Mouse (Mus musculus) forebrain, embryonic 13.5 days (tissue): Measurements from ENCODE around the gene Il4ra. TPM values are rescaled to one million over a fixed set of nuclear protein-coding genes. Genes with fewer than 3 reads are reported as not detected.

Experiments
- ATAC-seq: fragments of 200-750 bp; cut with Nextera tagmentation; 2 replicates; pipeline ENCODE4 v1.8.0; 2017
- H3K27ac ChIP-seq: fragments of 300-500 bp; sonication (generic); 2 replicates; pipeline ENCODE4 v1.5.1; 2015; ENCODE audit warnings: inconsistent platforms, mild to moderate bottlenecking, moderate library complexity
- H3K27me3 ChIP-seq: fragments of 300-500 bp; sonication (generic); 2 replicates; pipeline ENCODE4 v1.6.1; 2015; ENCODE audit warnings: mild to moderate bottlenecking, inconsistent platforms
- H3K36me3 ChIP-seq: fragments of 300-500 bp; sonication (generic); 2 replicates; pipeline ENCODE4 v1.6.1; 2015; ENCODE audit warnings: mild to moderate bottlenecking, inconsistent platforms; ENCODE audit not compliant: poor library complexity, severe bottlenecking
- H3K4me1 ChIP-seq: fragments of 300-500 bp; sonication (generic); 2 replicates; pipeline ENCODE4 v1.6.1; 2015; ENCODE audit warnings: inconsistent platforms
- H3K4me2 ChIP-seq: fragments of 300-500 bp; sonication (generic); 2 replicates; pipeline ENCODE4 v1.6.1; 2015; ENCODE audit warnings: inconsistent platforms, mild to moderate bottlenecking, moderate library complexity
- H3K4me3 ChIP-seq: fragments of 300-500 bp; sonication (generic); 2 replicates; pipeline ENCODE4 v1.5.1; 2015; ENCODE audit warnings: mild to moderate bottlenecking, inconsistent platforms
- H3K9ac ChIP-seq: fragments of 300-500 bp; sonication (generic); 2 replicates; pipeline ENCODE4 v1.6.1; 2015; ENCODE audit warnings: mild to moderate bottlenecking, inconsistent platforms
- H3K9me3 ChIP-seq: fragments of 300-500 bp; sonication (generic); replicated peaks from 2 replicates; pipeline ENCODE4 v1.6.1; 2016; ENCODE audit warnings: inconsistent platforms
- WGBS: fragments of 180-500 bp; shearing (Covaris S2); methylation state at CpG from one replicate; pipeline ENCODE4 v1.1.7; 2015; 5-methylcytosine and 5-hydroxymethylcytosine counted together
- polyA plus RNA-seq: library from polyadenylated mRNA; unstranded; fragments of >200 nt; fragmentation: Nextera tagmentation; extraction: Ambion mirVana; gene quantifications from 2 replicates; pipeline ENCODE4 v1.2.1, GENCODE M21; 2015

Gene Il4ra
- polyA plus RNA-seq, 1 experiment from 2014 or later: 2.0 TPM

- ATAC-seq: no peak
- H3K4me1 ChIP-seq: no peaks in the 10 kb centered on the region
- H3K9ac ChIP-seq: no peak overlapping the region
- no peaks in the 10 kb centered on the region for H3K27me3 ChIP-seq
- 71% methylated on average over 2 of the region's 2 CpGs for WGBS
- no peak overlapping the region for H3K4me3 ChIP-seq
- H3K4me2 ChIP-seq: no peak overlapping the region
- H3K27ac ChIP-seq: no peak overlapping the region
- H3K36me3 ChIP-seq: no peaks in the 10 kb centered on the region
- no peaks in the 10 kb centered on the region for H3K9me3 ChIP-seq
Measured at GRCm38 (mm10) chr7:125606265-125607164, 54.6 kb downstream of the Il4ra start.

- no peak for ATAC-seq
- Histone ChIP-seq H3K4me1 (no peaks in the 10 kb centered on the region), H3K4me2 (no peak overlapping the region), H3K9ac (no peak overlapping the region), H3K27me3 (no peaks in the 10 kb centered on the region), H3K36me3 (no peaks in the 10 kb centered on the region), H3K9me3 (no peaks in the 10 kb centered on the region), H3K27ac (no peak overlapping the region), H3K4me3 (no peak overlapping the region)
- 64% methylated on average over 6 of the region's 6 CpGs for WGBS
Measured at GRCm38 (mm10) chr7:125607384-125608182, 55.7 kb downstream of the Il4ra start.

GRCm38 (mm10) chr7:125608183-125608688 lies 56.3 kb downstream of the Il4ra start:
- no peak overlapping the region for H3K9ac ChIP-seq
- no peak overlapping the region for H3K27ac ChIP-seq
- ATAC-seq: no peak
- no peaks in the 10 kb centered on the region for H3K27me3 ChIP-seq
- no peaks in the 10 kb centered on the region for H3K4me1 ChIP-seq
- H3K4me2 ChIP-seq: no peak overlapping the region
- H3K36me3 ChIP-seq: no peaks in the 10 kb centered on the region
- H3K9me3 ChIP-seq: no peaks in the 10 kb centered on the region
- 88% methylated on average over 4 of the region's 4 CpGs for WGBS
- no peak overlapping the region for H3K4me3 ChIP-seq

GRCm38 (mm10) chr7:125613579-125613978 lies 61.7 kb downstream of the Il4ra start:
- H3K4me3 ChIP-seq: no peak overlapping the region
- no peak overlapping the region for H3K4me2 ChIP-seq
- H3K27me3 ChIP-seq: no peaks in the 10 kb centered on the region
- H3K9ac ChIP-seq: no peak overlapping the region
- no peaks in the 10 kb centered on the region for H3K36me3 ChIP-seq
- no peaks in the 10 kb centered on the region for H3K9me3 ChIP-seq
- H3K4me1 ChIP-seq: no peaks in the 10 kb centered on the region
- WGBS: 84% methylated on average over 5 of the region's 5 CpGs
- no peak for ATAC-seq
- H3K27ac ChIP-seq: no peak overlapping the region

- Histone ChIP-seq H3K4me1 (no peaks in the 10 kb centered on the region), H3K27me3 (no peaks in the 10 kb centered on the region), H3K4me2 (no peak overlapping the region), H3K36me3 (no peaks in the 10 kb centered on the region), H3K27ac (no peak overlapping the region), H3K9me3 (no peaks in the 10 kb centered on the region), H3K9ac (no peak overlapping the region), H3K4me3 (no peak overlapping the region)
- WGBS: 90% methylated on average over 7 of the region's 7 CpGs
- no peak for ATAC-seq
Measured at GRCm38 (mm10) chr7:125615453-125615852, 63.5 kb downstream of the Il4ra start.

GRCm38 (mm10) chr7:125618016-125618415 lies 66.1 kb downstream of the Il4ra start:
- no peak for ATAC-seq
- Histone ChIP-seq H3K27me3 (no peaks in the 10 kb centered on the region), H3K27ac (no peak overlapping the region), H3K9ac (no peak overlapping the region), H3K9me3 (no peaks in the 10 kb centered on the region), H3K4me3 (no peak overlapping the region), H3K4me2 (no peak overlapping the region), H3K36me3 (no peaks in the 10 kb centered on the region), H3K4me1 (no peaks in the 10 kb centered on the region)
- WGBS: 88% methylated on average over 7 of the region's 7 CpGs

- WGBS: 80% methylated on average over 4 of the region's 4 CpGs
- no peak for ATAC-seq
- Histone ChIP-seq H3K27ac (no peak overlapping the region), H3K4me3 (no peak overlapping the region), H3K9me3 (no peaks in the 10 kb centered on the region), H3K4me2 (no peak overlapping the region), H3K36me3 (no peaks in the 10 kb centered on the region), H3K9ac (no peak overlapping the region), H3K27me3 (no peaks in the 10 kb centered on the region), H3K4me1 (no peaks in the 10 kb centered on the region)
Measured at GRCm38 (mm10) chr7:125620077-125620476, 68.2 kb downstream of the Il4ra start.

- Histone ChIP-seq H3K4me2 (no peak overlapping the region), H3K36me3 (no peaks in the 10 kb centered on the region), H3K4me3 (no peak overlapping the region), H3K9me3 (no peaks in the 10 kb centered on the region), H3K4me1 (no peaks in the 10 kb centered on the region), H3K27me3 (no peaks in the 10 kb centered on the region), H3K9ac (no peak overlapping the region), H3K27ac (no peak overlapping the region)
- no peak for ATAC-seq
- 84% methylated on average over 7 of the region's 7 CpGs for WGBS
Measured at GRCm38 (mm10) chr7:125622741-125623685, 71.1 kb downstream of the Il4ra start.

GRCm38 (mm10) chr7:125625219-125625618 lies 73.3 kb downstream of the Il4ra start:
- Histone ChIP-seq H3K9me3 (no peaks in the 10 kb centered on the region), H3K4me1 (no peaks in the 10 kb centered on the region), H3K9ac (no peak overlapping the region), H3K36me3 (no peaks in the 10 kb centered on the region), H3K4me3 (no peak overlapping the region), H3K27me3 (no peaks in the 10 kb centered on the region), H3K27ac (no peak overlapping the region), H3K4me2 (no peak overlapping the region)
- ATAC-seq: no peak
- WGBS: 66% methylated on average over 4 of the region's 4 CpGs

GRCm38 (mm10) chr7:125625829-125626228 lies 73.9 kb downstream of the Il4ra start:
- H3K9me3 ChIP-seq: no peaks in the 10 kb centered on the region
- H3K4me1 ChIP-seq: no peaks in the 10 kb centered on the region
- no peak overlapping the region for H3K27ac ChIP-seq
- no peaks in the 10 kb centered on the region for H3K27me3 ChIP-seq
- H3K4me2 ChIP-seq: no peak overlapping the region
- WGBS: 69% methylated on average over 7 of the region's 7 CpGs
- ATAC-seq: no peak
- H3K36me3 ChIP-seq: no peaks in the 10 kb centered on the region
- no peak overlapping the region for H3K4me3 ChIP-seq
- no peak overlapping the region for H3K9ac ChIP-seq
